In genomic region chr3:98223263-98223662, GRCm38 (mm10) we compare ENCODE assay signal across 23 mouse cellular contexts. TPM values are rescaled to one million over a fixed set of nuclear protein-coding genes. Genes with fewer than 3 reads are reported as not detected.
"Had no signal": no experiment of that assay in that cellular context is flagged by ENCODE, and none has a peak within 500 bp of the region (broad histone marks: within the 10 kb centered on the region; RNA-seq: fewer than 3 reads in every experiment).

No protein-coding gene starts in this region.

- H3K4me1 ChIP-seq: hindbrain, embryonic 13.5 days; limb, embryonic 15.5 days had no signal

- H3K9me3 ChIP-seq: heart, embryonic 13.5 days; heart, embryonic 15.5 days; hindbrain, embryonic 13.5 days; hindbrain, embryonic 15.5 days; limb, embryonic 13.5 days; limb, embryonic 15.5 days; liver, embryonic 12.5 days had no signal

- DNase-seq: gastrocnemius, postnatal 14 days; gastrocnemius, postnatal 36 days; heart, postnatal 36 days; kidney, adult 11 months; kidney, adult 2 months; kidney, adult 9 months; kidney, postnatal 36 days had no signal

- H3K27ac ChIP-seq: hindbrain, embryonic 13.5 days; hindbrain, embryonic 15.5 days; hindbrain, postnatal 0 days; limb, embryonic 13.5 days; limb, embryonic 15.5 days; liver, embryonic 12.5 days; liver, embryonic 14.5 days had no signal

- H3K27me3 ChIP-seq: heart, embryonic 15.5 days; hindbrain, embryonic 13.5 days; hindbrain, embryonic 15.5 days; limb, embryonic 15.5 days had no signal

- H3K4me2 ChIP-seq: heart, embryonic 11.5 days; heart, embryonic 13.5 days; hindbrain, embryonic 13.5 days; hindbrain, embryonic 15.5 days; limb, embryonic 13.5 days; limb, embryonic 15.5 days; liver, embryonic 12.5 days had no signal

- H3K36me3 ChIP-seq: heart, embryonic 13.5 days; heart, embryonic 15.5 days; hindbrain, embryonic 13.5 days; hindbrain, embryonic 15.5 days; limb, embryonic 13.5 days; limb, embryonic 15.5 days; liver, embryonic 12.5 days had no signal

- H3K4me3 ChIP-seq: heart, embryonic 13.5 days; heart, embryonic 15.5 days; hindbrain, embryonic 13.5 days; hindbrain, embryonic 15.5 days; limb, embryonic 13.5 days; limb, embryonic 15.5 days; liver, embryonic 12.5 days had no signal

- H3K9ac ChIP-seq: forebrain, postnatal 0 days; heart, embryonic 13.5 days; heart, embryonic 15.5 days; hindbrain, embryonic 13.5 days; hindbrain, embryonic 15.5 days; limb, embryonic 13.5 days; limb, embryonic 15.5 days; liver, embryonic 12.5 days; liver, embryonic 14.5 days had no signal

- ATAC-seq: liver, embryonic 12.5 days had no signal

RNA-seq across cellular contexts. Expression of gene Reg4, which starts 1.3 kb away (rescaled TPM):
- polyA plus RNA-seq: forebrain, postnatal 0 days; gonadal fat pad, adult 2 months; heart, embryonic 11.5 days; heart, embryonic 13.5 days; heart, embryonic 15.5 days; heart, postnatal 0 days; hindbrain, embryonic 11.5 days; hindbrain, embryonic 13.5 days; hindbrain, embryonic 15.5 days; kidney, adult 2 months; limb, embryonic 11.5 days; limb, embryonic 13.5 days; limb, embryonic 15.5 days; liver, adult 2 months; liver, embryonic 12.5 days; liver, embryonic 14.5 days had no signal
